Mouse (Mus musculus): ENCODE data around the gene Shld2.
"Not testable (repeated sequence)": the region's sequence is repeated elsewhere in the genome, so short reads cannot be mapped to it uniquely, and the experiment has no call there.

Gene Shld2

DNA sequence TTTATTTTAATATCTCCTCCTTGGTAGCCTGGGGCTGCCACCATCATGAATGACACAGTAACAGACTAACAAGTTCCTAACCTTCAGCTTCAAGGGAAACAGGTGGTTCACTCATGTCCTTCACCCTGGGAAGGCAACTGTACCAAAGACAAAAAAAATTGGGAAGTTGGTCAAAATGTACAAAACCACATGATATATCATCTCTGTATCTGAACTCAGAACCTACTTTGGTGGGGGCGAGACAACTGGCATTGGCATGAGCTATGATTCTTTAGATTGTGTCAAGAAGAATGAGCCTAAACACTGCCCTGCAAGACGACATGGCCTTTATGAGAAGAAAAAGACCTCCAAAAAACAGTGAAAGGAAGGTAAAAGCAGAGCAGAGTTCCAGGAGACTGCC is 29.5 kb downstream of the Shld2 start:
- no peak for DNase-seq (ENCODE audit: low spot score)

DNA sequence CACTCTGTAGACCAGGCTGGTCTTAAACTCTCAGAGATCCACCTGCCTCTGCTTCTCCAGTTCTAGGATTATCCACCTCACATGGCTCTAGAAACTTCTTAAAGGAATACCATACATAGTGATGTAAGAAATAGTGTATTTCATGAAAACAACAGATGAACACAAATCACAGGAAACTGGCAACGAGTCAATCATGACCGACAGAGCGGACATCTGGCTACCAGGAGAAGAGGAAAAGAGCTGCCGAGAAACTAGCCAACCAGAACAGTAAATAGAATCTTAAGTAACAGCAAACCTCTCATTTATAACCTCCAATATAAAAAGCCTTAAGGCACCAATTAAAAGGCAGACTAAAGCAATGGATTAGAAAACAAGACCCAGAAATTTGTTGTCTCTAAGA is 30.6 kb downstream of the Shld2 start:
- no peak for DNase-seq (ENCODE audit: low spot score)

DNA sequence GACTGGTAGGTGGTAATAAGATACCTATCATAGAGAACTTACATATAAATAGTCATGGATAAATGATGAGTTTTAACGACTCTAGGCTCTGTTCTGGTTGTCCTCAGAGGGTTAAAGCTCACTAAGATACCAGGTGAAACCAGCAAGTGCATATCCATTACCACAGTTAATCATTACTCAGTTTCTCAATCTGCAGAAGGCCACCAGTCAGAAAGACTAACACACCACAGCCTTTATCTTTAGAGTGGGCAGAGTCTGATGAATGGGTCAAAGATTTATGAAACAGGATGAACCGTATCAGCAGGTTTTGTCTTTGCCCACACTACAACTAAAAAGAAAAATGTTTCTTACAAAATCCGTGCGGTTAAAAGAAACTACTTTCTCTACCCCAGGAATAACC is 35.1 kb downstream of the Shld2 start:
- DNase-seq (ENCODE audit: low spot score), result no peak

DNA sequence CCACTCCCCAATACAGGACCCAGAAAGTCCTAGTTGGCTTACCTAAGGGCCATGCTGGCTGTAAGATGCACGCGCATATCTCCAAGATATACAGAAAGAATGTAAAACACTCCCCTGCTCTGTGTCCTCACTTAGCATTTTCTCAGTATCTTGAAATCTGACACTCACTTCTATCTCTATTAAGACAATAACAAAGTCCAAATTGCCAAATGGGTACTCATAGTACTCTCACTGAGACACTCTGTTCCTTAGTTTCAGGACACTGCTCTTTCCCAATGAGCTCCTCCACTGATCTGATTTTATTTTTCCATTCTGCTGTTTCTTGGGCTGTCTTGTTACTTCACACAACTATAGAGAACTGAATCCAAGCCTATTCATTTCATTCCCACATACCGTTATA is 36.2 kb downstream of the Shld2 start:
- no peak for DNase-seq (ENCODE audit: low spot score)

DNA sequence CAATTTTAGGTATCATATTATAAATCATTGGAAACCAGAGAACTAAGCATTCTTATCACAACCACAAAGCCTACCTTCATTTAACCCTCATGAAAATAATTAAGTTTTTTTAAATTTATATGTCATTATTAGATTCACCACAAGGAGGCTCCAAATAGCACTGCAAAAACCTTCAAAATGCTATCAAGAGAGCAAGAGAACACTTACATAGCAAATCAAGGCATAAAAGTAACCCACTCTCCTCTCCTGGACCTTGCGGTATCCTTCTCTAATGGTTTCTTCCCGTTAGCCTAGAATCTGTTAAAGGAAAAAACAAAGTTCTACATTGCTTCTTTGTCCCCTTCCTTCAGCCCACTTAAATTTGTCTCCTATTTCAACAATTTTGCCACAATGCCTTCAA is 37.0 kb downstream of the Shld2 start:
- no peak for DNase-seq (ENCODE audit: low spot score)

DNA sequence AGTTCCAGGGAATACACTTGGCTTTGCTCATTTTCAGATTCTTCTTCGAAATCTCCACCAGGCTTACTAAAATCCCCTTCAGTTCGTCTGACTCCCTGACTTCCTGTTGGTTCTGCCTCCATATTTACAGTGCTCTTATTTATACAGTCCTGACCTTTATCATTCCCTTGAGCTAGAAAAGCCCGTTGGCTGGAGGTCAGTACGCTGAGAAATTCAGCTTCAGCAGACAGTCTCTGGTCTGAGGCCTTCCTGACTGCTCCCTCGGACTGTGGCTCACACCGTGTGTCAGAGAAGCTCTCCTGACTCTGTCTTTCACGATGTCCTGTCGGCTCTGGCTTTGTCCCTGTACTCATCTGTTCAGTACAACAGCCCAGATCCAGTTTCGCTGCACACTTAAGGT is 42.2 kb downstream of the Shld2 start:
- DNase-seq (ENCODE audit: low spot score), result no peak

DNA sequence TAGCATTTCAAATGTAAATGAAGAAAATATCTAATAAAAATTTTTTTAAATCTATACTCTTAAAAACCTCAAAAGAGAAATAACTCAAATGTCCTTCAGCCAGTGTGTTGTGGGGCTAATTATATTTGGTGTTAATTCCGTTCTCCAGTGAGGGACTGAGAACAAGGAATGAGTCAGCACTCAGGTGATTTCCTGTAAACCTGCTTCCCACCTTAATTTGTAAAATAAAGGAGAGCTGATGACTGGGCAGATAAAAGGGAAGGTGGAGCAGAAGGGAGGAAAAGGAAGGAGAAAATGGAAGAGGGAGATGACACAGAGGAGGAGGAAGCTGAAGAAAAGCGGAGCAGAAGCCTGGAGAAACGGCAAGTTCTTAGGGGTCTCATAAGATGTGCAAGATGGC is 51.8 kb downstream of the Shld2 start:
- DNase-seq (ENCODE audit: low spot score), result not testable (repeated sequence)

DNA sequence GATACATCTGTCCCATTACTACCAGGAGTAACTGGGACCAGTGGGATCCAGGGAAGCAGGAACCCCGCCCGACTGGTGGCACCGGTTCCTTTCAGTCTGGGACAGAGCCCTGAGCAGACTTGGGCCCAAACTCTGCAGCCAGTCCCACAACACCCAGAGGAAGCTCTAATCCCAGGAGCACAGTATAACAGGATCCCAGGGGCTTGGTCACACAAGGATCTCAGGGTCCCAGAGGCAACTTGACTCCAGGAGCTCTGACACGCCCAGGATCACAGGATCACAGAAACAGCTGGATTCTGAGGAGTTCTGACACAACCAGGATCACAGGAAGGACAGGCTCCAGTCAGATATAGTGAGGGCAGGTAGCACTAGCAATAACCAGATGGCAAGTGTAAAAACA is 57.0 kb downstream of the Shld2 start:
- no peak for DNase-seq (ENCODE audit: low spot score)

DNA sequence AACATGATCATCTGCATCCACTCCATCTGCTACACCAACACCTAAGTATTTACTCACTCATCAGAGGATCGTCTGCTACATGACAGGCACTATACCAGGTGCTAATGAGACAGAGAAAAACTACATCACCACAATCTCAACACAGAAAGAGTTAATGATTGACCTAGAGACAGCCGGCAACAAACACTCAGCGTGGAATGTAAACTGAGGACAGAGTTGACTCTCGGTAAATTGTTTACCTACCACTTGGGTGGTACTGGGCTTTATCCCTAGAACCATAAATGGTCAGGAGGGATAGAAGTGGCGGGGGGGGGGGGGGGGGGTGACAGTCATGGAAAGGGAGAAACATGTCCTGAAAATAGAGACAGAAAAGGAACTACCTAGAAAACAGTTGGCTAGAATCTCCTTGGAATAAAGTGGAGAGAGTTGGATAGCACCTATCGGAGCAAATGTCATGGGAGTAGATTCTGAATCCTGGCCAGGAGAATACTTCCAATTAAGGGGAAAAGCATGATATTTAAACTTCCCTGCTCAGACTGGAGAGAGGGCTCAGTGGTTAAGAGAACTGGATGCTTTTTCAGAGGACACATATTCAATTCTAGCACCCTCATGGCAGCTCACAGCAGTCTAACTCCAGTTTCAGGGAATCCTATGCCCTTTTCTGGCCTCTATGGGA is 57.7 kb downstream of the Shld2 start:
- DNase-seq (ENCODE audit: low spot score), result no peak

DNA sequence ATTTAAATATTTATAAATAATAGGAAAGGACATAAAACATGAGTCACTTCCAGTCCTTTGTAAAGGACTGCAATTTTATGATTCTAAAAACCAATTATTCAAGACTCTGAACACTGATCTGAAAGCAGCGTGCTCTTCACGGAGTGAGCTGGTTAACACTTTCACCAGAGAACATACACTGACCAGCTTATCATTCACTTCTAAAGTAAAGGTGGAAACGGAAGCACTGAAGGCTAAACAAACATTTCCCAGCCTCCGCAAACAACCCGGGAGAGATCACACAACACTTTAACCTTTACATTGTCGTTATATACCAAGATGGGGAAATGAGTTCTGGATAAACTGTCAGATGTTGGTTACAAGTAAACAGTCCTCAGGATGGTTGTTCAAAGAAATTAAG is 69.6 kb downstream of the Shld2 start:
- DNase-seq (ENCODE audit: low spot score), result no peak

DNA sequence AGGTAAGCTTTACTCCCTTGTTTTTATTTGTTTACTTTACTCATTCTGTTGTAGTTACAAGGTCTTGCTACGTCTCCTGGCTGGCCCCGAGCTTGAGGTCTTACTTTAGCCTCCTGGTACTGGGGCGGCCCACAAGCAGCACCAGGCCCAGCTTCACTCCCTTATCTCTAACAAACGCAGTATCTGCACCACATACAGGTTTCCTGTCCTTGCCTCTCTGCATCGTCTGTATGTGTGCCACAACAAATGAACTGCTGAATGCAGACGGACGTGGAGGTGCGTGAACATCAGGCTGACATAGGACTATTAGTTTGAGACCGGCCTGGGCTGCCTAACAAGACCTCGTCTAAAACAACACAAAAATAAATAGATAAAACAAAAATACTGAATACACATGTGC is 70.0 kb downstream of the Shld2 start:
- no peak for DNase-seq (ENCODE audit: low spot score)

DNA sequence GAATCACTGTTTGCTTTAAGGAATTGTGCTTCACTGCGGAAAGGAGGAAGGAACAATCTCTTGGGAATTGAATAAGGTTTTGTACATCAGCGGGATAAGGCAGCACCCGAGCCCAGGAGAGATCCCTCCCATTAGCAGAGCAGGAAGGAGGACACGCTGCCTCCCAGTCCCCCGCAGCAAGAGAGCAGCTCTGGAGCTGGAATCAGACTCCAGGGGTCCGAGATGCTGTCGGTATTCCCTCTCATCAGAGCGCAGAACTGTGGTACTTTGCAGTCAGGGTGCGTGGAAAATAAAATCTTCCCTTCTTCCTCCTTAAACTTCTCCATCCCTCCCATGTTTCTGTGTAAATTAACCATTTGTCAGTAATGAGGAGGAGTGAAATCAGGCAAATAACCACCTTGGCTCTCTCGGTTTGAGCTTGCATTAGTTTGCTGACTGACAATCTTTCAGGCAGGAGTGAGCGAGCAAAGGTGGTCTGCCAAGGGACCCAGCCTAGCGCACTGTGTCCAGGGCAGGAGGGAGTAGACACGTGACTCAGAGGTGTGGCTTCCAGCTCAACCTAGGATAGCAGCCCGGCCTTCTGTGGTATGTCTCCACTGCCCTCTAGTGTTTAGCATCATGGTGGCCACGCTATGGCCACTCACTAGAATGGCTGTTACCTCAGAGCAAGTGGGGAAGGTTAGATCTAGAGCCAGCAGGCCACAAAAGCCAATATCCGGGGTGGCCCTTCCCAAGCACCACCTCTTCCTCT is 75.5 kb downstream of the Shld2 start:
- DNase-seq (ENCODE audit: low spot score), result no peak

DNA sequence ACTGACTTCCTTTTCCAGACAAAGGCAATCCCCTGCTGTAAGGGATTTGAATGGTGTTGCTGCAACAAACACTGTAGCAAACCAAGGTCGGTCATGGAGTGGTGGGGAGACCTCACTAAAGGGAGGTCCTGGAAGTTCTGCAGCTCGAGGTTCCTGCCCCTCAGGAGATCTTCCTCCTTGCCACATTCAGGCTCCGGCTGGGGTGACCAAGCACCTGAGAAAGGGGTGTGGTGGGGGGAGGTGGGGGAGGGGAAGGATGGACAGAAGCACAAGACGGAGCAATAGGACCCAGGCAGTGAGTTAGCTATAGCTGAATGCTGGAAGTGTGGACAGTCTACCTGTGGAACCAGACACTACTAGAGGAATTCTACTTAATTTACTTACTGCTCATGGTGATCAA is 76.4 kb downstream of the Shld2 start:
- DNase-seq (ENCODE audit: low spot score), result no peak

DNA sequence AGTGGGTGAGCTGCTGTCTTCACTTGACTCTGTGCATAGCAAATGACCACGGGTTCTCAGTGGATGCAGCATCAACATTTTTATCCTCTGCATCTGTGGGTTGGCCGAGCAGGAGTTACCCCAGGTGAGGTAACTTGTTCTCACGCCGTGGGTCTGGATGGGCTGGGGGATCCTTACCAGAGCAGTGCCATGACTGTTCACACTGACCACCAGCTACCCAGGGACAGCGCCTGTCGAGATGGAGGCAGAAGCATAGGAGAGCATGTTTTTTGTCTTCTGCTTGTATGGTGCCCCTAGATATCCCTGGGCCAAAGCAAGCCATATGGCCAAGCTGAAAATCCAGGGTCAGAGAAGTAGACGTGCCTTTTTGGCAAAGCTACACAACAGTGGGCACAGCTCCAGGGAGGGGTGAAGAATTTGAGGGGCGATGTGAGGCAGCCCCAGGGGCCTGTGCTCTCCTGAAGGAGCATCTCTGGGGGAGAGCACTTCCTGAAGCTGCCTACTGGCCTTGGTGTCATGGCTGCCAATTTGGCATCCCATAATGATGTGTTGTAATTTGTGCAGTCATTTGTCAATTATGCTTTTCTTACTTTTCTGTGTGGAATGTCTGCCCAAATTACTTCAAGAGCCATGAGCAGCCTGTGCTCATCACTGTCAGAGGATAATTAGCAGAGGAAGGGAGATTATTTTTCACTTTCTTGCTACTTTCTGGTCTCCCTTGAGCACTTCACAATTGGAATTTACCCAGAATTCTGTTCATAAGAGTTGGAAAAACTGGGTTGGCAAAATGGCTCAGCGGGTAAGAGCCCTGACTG is 77.2 kb downstream of the Shld2 start:
- no peak for DNase-seq (ENCODE audit: low spot score)

DNA sequence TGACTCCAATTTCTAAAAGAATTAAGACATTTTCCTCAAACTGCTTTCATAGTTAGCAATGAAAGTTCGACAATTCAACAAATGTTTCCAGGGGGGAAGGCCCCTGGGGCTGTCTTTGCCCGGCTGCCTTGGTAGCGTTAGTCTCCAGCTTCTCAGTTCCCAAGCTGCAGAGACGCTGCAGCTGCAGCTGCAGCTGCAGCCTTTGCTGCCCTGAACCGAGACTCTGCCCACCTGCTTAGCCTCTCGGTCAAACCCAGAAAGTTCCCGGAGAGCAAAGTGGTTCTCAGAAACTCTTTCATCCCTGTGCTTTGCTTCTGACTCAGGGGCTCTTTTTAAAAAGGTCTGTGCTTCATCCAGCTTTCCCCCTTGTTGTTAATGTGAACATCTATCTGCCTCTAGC is 78.0 kb downstream of the Shld2 start:
- DNase-seq (ENCODE audit: low spot score), result no peak

DNA sequence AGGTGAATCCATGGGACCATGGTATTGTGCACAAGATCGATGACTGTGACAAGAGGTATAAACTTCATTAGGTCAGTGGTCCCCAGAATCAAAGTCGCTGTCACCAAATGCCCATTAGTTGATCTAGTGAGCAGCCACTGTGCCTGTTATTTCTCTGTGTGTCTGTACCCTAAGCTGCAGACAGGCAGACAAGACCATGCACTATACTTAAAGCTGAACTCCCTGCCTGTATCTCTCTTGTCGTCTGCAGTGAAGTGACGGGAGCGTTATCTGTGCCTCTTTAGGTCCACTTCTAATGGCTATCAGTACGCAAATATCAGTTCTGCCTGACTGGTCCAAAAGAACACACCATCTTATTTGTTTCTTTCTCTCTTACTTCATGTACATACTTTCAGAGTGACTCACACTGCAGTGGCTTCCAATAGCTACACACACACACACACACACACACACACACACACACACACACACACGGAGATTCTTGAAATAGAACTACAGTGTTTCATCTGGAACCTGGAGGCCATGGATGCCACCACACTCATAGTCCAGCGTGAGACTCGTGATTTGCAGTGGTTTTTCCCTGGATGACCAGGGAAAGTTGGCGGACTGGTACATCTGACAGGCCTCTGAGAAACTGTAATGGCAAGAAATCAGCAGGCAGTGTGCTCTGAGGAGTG is 81.3 kb downstream of the Shld2 start:
- no peak for DNase-seq (ENCODE audit: low spot score)

DNA sequence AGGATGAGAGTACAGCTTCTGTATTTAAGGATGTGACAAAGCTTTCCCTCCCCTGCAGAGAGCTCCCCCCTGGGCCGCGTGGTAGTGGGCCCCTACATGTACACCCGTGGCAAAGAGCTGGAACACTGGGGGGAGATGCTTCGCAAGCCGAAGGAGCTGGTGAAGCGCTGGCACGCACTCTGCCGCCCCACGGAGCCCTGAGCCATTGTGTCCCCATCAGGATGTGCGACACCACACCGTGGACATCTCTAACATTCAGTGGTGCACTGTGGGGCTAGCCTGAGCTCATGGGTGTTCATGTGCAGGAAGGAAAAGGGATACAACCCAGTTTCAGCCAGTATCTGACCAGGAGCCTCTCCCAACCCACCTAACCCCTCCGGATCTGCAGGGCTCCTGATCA is 82.3 kb downstream of the Shld2 start:
- DNase-seq (ENCODE audit: low spot score), result no peak

DNA sequence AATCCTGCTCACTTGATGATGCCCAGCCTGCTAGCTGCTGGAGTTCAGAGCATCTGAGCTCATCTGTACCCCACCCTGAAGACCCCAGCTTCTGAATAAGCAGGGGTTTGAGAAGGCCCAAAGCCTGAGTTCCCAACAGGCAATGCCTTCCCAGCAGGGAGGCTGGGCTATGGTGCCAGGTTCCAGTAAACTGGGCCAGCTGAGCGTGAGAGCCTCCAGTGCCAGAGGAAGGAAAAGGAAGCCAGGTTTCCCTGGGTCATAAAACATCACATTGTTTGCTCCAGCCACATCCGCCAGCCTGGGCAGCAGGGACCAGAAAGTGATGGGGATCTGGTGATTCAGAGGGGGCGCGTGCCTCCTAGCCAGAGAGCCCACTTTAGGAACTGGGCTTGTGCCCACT is 83.7 kb downstream of the Shld2 start:
- no peak for DNase-seq (ENCODE audit: low spot score)

DNA sequence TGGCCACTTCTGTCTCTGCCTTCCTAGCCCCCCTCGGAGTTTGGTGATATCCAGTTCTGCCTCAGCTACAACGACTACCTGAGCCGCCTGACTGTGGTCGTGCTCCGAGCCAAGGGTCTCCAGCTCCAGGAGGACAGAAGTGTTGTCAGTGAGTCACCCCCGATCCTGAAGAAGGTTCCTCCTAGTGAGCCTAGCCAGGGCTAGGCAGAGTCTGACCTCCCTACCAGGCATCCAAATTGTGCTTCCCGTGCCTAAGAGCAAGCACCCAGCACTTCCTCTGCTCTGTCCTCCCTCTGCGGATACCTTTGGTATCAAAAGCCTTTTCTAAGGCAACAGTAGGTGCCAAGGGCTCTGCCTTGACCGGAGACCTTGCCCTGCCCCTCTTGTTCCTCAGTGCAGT is 84.3 kb downstream of the Shld2 start:
- DNase-seq (ENCODE audit: low spot score), result no peak

DNA sequence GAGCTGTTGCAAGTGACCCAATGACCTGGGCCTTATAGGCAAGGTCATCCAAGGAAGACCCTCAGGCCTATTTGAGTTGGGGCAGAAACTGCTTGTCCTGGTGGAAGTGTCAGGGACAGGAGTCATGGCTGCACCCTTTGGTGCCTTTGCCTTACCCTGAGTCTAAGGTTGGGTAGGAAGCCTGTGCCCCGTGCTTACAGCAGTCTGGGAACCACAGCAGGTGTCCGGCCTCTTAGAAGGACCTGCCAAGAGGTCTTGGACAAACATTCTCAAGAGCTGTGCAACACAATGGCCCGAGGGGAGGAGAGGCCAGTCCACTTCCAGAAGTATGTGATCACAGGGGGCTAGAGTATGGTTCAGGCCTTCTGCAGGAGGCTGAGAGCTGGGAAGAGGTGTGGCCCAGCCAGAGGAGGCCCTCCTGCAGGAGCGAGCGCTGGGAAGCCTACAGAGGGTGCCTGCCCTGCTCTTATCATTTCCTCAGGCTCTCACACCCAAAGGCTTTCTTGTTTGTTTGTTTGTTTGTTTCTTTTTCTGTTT is 86.9 kb downstream of the Shld2 start:
- no peak for DNase-seq (ENCODE audit: low spot score)

DNA sequence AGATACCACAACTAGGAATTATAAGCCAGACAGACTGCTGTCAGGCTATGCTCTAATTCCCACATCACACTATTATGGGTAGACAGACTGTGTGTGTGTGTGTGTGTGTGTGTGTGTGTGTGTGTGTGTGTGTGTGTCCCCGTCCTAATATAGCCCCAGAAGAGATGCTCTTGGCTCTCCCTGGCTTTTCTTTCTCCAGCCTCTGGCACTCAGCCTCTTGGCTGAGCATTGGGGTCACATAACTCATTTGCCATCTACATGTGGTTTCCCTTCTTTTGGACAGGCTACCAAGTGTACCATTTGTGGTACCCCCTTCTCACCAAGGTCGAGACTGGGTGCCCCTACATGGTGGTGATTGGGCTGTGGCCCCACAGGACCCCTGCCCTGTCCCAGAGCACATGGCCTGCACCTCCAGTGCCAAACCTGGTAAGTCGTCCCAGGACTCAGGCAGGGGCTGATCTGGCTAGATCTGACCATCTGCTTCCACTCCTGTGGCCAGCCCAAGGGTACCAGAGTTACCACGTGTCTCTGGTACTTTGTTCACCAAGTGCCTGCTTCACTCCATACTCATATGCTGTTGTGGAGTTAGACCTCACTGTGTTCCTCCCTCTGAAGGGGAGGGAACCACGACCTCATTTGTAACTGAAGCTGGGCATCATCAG is 88.7 kb downstream of the Shld2 start:
- no peak for DNase-seq (ENCODE audit: low spot score)

DNA sequence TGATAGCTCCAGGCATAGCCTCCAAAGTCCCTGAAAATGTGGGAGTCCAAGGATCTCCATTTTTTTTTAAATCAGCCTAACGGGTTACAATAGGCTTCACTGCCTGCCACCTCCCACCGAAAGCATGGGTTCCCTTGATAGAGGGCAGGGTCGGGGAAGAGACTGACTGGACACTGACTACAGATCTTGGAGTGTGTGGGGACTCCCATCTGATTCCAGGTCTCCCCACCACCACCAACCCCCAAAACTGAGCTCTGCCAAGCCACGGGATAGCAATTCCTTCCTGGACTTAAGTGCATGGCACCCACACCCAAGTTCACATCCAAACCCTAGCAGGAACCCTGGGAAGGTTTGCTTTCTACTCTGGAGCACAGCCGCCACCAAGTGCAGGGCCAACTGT is 89.9 kb downstream of the Shld2 start:
- no peak for DNase-seq (ENCODE audit: low spot score)
